Mouse (Mus musculus) T-cell, adult 2 months (primary cell): ENCODE results near the gene Nck2.
"Not testable (repeated sequence)": the region's sequence is repeated elsewhere in the genome, so short reads cannot be mapped to it uniquely, and the experiment has no call there.

Experiments
- DNase-seq: peaks from one replicate; pipeline ENCODE4 v3.0.0; 2022; ENCODE audit warnings: low spot score

Nck2 gene

GRCm38 (mm10) chr1:43501920-43502791 lies 57.8 kb downstream of the Nck2 start:
- no peak for DNase-seq

DNA sequence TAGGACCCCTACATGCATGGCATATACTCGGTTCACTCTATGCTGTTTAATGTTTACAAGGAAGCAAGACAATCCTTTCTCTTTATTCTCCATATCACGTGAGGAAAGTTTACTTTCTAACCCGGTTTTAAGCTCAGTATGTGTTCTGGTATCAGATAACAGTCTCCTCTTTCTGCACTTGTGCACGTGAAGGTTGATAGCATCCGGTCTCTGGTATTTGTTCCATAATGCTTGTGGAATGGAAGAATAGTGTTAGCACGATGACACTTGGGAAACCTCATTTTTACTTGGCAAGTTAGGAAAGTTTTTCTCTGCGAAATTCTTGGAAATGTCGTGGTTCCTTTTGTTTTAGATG lies 58.4 kb downstream of the Nck2 start:
- no peak for DNase-seq

DNA sequence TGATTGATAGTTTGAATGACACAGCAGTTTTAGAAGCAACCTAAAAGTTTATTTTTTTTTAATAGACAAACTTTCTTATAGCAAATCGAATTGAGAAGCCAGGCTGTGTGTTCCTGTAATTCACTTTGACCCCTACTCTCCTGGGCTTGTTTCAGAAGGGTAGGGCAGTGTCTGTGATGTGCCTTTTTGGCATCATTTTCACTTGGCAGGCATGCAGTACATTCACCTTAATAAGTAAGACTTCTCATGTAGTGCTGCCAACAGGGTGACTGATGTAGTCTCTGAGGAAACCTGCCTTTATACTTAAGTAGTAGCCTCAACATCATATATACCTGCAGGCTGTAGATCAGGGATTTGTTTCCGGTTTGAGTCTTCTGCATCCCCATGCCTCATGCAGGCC lies 58.9 kb downstream of the Nck2 start:
- no peak for DNase-seq

- no peak for DNase-seq
These were observed 59.3 kb downstream of the Nck2 start for GRCm38 (mm10) chr1:43503676-43504075.

DNA sequence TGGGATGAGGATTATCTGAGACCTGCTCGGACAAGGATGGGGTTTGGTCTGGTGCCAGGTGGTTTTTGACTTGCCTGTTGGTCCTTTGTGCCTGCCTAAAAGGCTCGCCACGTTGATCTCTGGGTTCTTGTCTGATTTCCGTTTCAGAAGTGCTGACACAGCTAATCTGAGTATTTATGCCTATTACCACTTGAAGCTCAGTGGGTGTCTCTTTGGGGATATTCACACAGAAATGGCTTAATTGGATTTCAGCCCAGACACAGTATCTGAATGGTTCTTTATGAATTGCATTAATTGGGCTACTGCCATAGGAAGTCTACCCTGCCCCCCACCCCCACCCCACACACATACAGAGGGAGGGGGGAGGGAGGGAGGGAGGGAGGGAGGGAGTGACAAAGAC lies 59.9 kb downstream of the Nck2 start:
- DNase-seq: no peak

GRCm38 (mm10) chr1:43506638-43507037 lies 62.3 kb downstream of the Nck2 start:
- DNase-seq: no peak

DNA sequence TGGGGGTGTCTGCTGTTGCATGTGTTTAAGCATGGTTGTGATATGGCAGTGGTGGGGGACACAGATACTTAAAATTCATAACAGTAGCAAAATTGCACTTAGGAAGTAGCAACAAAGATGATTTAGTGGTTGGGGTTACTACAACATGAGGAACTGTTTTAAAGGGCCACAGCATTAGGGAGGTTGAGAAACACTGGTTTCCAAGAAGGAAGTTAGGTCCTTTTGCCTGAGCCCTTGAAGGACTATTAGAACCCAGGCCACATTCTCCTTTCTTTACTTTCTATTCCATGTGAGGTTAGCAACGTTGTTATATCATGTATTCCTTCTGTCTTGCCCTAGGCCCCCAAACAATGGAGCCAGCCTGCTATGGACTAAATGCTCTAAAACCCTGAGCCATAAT lies 63.4 kb downstream of the Nck2 start:
- no peak for DNase-seq

GRCm38 (mm10) chr1:43511256-43511655 lies 66.9 kb downstream of the Nck2 start:
- peak; percentile 20 for DNase-seq

DNA sequence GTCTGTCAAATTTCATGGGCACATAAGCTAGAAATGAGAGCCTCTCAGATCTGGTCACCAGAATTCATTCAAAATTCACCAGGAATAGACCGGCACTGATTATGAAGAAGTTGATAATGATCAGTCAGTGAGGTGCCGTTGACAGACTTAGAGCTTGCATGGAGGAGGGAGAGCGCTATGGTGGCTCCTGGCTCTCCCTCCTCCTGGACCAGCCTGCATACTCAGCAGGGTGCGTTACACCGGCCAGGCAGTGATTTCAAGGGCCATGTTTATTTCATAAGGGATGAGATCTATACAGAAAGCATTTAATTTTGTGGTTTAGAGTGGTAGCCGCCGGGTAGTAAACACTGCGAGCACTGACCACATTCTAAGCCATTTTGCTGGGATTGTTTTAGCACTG lies 67.3 kb downstream of the Nck2 start:
- DNase-seq: no peak

DNA sequence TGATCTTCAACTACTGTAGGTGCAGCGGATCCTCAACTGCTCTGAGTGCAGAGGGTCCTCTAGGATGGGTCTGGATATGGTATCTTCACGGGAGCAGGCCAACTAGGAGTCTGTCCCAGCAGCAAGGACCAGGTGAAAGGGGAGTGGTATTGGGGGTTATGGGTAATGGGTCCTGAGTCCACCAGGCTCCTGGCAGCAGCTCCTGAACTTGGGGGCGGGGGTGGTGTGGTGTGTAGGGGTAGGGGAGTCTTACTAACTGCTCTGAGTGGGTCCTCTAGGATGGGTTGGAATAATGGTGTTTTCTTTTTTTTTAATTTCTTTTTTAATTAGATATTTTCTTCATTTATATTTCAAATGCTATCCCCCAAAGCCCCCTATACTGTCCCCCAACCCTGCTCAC lies 73.0 kb downstream of the Nck2 start:
- DNase-seq: no peak

DNA sequence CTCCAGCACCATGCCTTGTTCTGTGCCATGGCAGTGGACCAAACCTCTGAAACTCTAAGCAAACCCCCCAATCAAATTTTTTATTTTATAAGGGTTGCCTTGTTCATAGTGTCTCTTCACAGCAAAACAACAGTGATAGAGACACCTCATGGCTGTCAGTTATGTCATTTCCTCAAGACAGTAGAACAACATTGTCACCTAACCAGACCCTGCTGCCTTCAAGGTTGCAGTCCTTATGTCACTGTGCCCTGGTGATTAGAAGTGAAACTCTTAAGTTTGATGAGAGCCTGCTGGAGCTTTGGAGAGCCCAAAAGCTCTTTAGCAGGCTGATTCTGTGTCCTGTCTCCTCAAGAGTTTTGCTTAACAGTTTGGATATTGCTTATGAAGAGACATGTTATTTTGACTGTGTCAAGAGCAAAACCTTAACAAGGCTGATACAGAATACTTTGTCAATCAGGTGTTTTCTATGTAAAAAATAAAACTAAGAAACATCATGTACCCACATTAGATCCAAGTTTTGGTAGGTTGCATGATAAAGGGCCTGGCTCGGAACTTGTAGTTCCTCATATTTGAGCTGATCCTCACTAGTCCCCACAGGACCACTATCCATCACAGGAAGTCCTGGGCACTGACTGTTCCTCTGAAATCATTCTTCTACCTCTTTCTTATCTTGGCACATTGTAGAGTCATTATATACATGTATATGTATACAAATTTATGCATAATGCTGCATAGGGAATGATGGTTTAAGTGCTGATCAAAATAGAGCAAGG lies 76.0 kb downstream of the Nck2 start:
- peak; percentile 56 for DNase-seq

GRCm38 (mm10) chr1:43520989-43521371 lies 76.6 kb downstream of the Nck2 start:
- no peak for DNase-seq

DNA sequence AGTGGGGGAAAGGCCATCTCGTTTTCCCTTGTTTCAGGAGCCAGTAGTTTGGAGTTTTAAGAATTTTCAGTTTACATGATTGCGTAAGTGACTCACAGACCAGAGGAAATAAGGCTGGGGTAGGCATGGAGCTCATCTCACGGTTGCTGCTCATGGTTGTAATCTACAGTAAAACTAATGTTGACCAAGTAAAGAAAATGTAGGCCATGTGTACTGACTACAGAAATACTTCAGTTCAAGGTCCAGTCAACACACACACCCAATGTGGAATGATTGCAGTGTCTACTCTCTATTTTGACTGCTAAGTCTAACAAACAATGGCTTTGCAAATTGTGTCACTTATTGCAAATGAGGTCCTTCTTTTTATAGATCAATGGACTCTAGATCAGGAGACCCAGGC lies 77.1 kb downstream of the Nck2 start:
- no peak for DNase-seq

DNA sequence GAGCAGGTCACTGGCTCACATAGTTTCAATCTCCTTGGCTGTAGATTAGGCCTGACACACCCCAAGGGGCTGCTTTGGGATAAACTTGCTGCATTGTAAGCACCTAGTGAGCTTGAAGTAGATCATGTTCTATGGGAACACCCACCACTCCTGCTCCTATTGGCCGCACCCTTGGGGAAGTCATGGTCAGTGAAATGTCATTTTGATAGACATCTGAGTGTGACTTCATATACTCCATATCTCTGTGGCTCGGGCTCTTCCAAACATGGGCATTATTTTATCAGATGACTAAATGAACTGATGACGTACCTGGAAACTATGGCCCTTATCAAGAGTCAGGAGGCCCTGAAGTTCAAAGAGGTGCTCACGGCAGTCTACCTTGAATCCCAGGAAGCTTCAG lies 77.6 kb downstream of the Nck2 start:
- no peak for DNase-seq

DNA sequence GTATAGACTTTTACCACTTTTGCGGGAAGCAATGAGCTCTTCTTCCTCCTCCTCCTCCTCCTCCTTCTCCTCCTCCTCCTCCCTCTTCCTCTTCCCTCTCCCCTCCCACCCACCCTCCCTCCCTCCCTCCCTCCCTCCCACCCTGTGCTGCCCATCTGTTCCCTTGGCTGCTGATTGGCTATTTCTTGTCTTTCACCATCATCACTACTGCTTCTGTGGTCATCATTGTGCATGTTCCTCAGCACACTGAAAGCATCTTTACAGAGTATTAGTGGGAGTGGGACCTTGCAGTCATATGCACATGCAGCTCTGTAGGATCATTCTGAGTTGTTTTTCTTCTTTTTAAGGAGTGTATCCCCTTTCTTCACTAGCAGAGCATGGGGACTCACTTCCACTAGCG lies 78.6 kb downstream of the Nck2 start:
- DNase-seq: no peak

DNA sequence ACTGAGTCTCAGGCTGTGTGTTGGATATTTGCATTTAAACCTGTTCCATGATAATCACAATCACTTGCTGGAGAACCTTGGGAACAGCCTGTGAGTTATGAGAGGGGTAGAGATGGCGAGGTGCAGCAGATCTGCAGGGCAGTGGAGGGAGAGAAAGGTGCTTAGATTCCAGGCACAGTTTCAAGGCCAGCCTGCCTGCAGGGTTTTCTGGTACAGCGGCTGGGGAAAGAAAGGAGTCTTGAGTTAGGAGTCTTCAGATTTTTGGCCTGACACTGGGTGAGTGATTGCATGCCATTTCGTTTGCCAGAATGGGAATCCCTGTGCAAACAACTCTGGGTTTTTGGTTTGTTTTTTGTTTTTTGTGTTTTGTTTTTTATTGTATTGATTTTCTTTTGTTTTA lies 80.0 kb downstream of the Nck2 start:
- no peak for DNase-seq

- DNase-seq: no peak
These were observed 83.9 kb downstream of the Nck2 start for GRCm38 (mm10) chr1:43528275-43528674.

DNA sequence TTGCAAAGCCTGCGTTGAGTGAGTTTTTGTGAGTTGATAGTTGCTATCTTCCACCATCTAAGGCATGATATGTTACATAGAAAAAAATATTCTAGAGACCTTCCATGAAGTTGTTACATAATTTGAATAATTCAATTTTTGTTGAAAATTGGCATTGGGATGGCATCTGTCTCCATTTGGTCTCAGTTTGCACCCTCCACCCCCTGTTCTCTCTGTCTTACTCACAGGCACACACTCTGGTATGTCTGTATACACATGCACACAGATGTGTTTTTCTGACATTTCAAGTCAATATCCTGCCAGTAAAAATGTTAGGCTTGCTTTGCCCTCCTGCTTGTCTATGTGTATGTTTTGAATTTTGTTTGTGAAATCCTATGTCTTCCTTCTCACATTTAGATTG lies 84.7 kb downstream of the Nck2 start:
- no peak for DNase-seq

GRCm38 (mm10) chr1:43530295-43531020 lies 86.1 kb downstream of the Nck2 start:
- DNase-seq: no peak

- no peak for DNase-seq
These were observed 86.9 kb downstream of the Nck2 start for GRCm38 (mm10) chr1:43531307-43531706.

- no peak for DNase-seq
These were observed 87.9 kb downstream of the Nck2 start for GRCm38 (mm10) chr1:43532279-43532678.

GRCm38 (mm10) chr1:43533497-43533896 lies 89.1 kb downstream of the Nck2 start:
- not testable (repeated sequence) for DNase-seq
